Mouse (Mus musculus) spleen, adult 2 months (tissue): ENCODE results near the gene Crocc.

Source experiments
- CTCF ChIP-seq: fragments of 200-500 bp; IDR thresholded peaks from 2 replicates; pipeline ENCODE4 v1.5.1; 2011; ENCODE audit warnings: mild to moderate bottlenecking, inconsistent platforms; ENCODE audit not compliant: insufficient read depth, insufficient read length, insufficient replicate concordance; ENCODE audit errors: extremely low read depth
- POLR2A ChIP-seq: fragments of 200-500 bp; IDR thresholded peaks from 2 replicates; pipeline ENCODE4 v1.6.1; 2011; ENCODE audit warnings: low read depth, low read length, inconsistent platforms

GRCm38 (mm10) chr4:140974408-140974807, 85.9 kb downstream of the Crocc start:
- no peak for TF ChIP-seq CTCF
- no peak for TF ChIP-seq POLR2A
